Mouse (Mus musculus) brown adipose tissue, adult 24 weeks (tissue): ENCODE measurements around the gene Frmd5. TPM values are rescaled to one million over a fixed set of nuclear protein-coding genes. Genes with fewer than 3 reads are reported as not detected.
A peak's percentile ranks its signal among the peaks of the same experiment; 100 is the strongest.
"Not testable (repeated sequence)": the region's sequence is repeated elsewhere in the genome, so short reads cannot be mapped to it uniquely, and the experiment has no call there.

ENCODE experiments used
- H3K27ac ChIP-seq: fragments of 200-500 bp; replicated peaks from 2 replicates; pipeline ENCODE4 v1.5.1; 2012; ENCODE audit warnings: low read depth, mild to moderate bottlenecking, low read length
- H3K4me1 ChIP-seq: fragments of 200-500 bp; 2 replicates; pipeline ENCODE4 v1.6.1; 2012; ENCODE audit warnings: low read length, mixed read lengths; ENCODE audit not compliant: control insufficient read depth, insufficient read depth, insufficient read length
- H3K4me3 ChIP-seq: fragments of 200-500 bp; 2 replicates; pipeline ENCODE4 v1.5.1; 2012; ENCODE audit warnings: low read depth, mild to moderate bottlenecking, low read length, moderate library complexity; ENCODE audit not compliant: insufficient read depth
- polyA plus RNA-seq: library from polyadenylated mRNA; stranded (reverse); fragments of >200 nt; gene quantifications from 2 replicates; pipeline ENCODE4 v1.2.4, GENCODE M21; 2012; ENCODE audit not compliant: missing spikeins, insufficient read depth, insufficient read length

Gene Frmd5
- polyA plus RNA-seq, 1 experiment = 0.55 TPM

DNA sequence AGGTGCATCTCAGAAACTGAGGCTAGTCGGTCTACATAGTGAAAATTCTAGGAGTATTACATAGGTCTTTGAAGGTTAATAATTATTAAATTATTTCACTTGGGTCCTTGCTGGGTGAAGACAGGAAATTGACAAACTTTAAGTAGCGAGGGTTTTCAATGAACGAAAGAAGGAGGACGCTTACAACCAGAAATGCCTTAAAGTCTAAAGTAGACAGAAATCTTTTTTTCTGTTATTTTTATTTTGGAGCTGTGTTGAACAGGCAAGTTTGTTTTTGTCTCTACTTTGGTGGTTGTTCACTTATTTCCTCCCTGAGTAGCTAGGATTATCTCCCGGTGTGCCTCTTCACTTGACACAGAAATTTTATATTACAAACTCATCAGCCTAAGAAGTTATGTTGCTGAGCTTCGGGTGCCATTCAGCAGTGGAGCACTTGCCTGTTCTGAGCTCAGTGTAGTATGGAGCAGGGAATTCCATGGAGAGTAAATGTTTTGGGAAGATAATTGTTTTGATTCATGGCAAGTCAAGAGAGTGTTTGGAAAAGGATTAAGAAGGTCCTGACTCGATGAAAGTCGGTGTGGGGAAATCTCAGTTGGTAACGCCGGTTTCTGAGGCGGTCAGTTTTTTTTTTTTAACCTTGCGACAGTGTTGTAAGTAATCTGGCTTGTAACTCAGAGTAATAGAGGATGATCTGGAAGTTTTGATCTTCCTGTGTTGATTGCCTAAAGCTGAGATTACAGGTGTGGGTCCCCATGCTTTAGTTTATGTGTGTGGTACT is 299.5 kb downstream of the Frmd5 start:
- Histone ChIP-seq H3K4me1 (peaks cover 5% of the 10 kb centered on the region), H3K27ac (no peak overlapping the region), H3K4me3 (peak overlapping the region; percentile 53)

DNA sequence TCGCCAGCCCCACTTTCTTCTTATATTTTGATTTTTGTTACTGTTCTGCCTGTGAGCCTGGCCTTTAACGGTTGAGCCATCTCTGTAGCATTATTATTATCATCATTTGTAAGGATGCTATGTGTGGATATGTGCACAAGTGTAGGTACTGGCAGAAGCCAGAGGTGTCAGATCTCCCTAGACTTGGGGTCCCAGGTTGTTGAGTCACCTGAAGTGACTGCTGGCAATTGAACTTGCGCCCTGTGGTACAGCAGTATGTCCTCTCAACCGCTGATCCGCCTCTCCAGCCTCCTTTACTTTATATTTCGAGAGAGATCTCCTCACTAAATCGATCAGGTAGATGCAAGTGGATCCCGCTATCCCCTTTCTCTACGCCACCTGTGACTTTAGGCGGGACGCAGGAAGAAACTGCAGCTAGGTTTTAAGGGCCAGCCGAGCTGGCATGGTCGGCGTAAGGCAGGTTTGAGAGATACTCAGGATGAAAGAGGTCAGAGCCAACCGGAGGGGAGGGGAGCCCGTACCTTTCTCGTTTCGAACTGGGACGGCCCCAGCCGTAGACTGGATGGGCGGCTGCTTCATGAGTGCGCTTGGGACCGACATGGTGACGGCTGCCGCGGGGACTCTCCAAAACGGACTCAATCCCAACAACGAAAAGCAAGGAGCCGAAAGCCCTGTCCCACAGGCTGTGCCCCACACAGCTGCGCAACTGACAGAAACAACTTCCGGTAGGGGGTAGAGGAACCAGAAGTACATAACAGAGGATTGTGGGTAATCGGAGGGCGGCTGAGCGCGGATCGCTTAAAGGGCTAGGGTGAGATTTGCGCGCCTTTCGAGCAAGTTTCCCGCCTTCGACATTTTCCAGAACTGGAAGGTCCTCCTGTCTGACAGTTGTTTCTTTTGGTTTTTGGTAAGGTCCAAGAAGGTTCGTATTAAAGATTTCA is 300.7 kb downstream of the Frmd5 start, which contains the start of the genes Mfap1a and Wdr76:
Gene Mfap1a (minus strand): TSS at position 724 of the 941 bp plus-strand sequence.
Gene Wdr76 (plus strand): TSS at position 782 of the 941 bp plus-strand sequence.
- H3K27ac ChIP-seq = peak within 1 kb of the TSS; percentile 48; the same call in 1 of the 2 replicates
- not testable (repeated sequence) for H3K4me1 ChIP-seq

GRCm38 (mm10) chr2:121501550-121501949 is 305.3 kb downstream of the Frmd5 start:
- H3K4me1 ChIP-seq, H3K27ac ChIP-seq, H3K4me3 ChIP-seq: not testable (repeated sequence)

More for the DNA sequence above, 300.7 kb downstream of the Frmd5 start, which contains the start of the genes Mfap1a and Wdr76:
- peak within 1 kb of the TSS; percentile 65 for H3K4me3 ChIP-seq

Other genes starting within 250 kb of the Frmd5 start
- 2.6 and 2.9 TPM in 2 replicates for gene Casc4, start 59.9 kb upstream of the Frmd5 start, polyA plus RNA-seq
- gene Ctdspl2, start 148.9 kb upstream of the Frmd5 start, polyA plus RNA-seq = 5.9 and 6.5 TPM in 2 replicates
- gene Mageb3, start 149.0 kb upstream of the Frmd5 start, polyA plus RNA-seq = not detected in 2 replicates
- gene Eif3j1, start 221.5 kb upstream of the Frmd5 start, polyA plus RNA-seq = 6.8 and 9.9 TPM in 2 replicates